Mouse (Mus musculus) gastrocnemius, adult 18-20 months (tissue): Measurements from ENCODE around the gene Stard13. TPM values are rescaled to one million over a fixed set of nuclear protein-coding genes. Genes with fewer than 3 reads are reported as not detected.

Source experiments
- DNase-seq: peaks from one replicate; pipeline ENCODE4 v3.0.0; 2021; ENCODE audit warnings: low spot score
- total RNA-seq, 2 experiments: library from RNA; stranded (reverse); gene quantifications; 2 replicates each; pipeline ENCODE4 v1.2.3; 2021

The Stard13 gene
- total RNA-seq, 2 experiments from 2014 or later, result 4.3 to 8.1 TPM

DNA sequence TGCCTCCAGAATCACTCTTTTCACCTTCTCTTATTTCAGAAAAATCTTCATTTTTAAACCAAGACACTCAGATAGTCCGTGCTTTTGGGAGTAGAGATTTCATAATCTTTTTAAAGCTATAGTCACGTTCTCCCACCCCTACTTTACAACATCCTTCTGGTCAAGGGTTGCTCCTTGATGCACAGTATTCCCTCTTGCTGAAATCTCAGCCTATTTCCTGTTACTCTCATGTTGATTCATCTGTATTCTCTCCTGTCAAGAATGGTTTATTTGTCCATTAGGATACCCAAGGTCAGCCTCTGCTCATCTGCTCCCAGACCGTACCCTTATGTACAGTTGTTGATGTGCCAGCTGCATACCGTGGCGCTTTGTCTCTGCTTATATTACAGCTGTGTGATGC is 89.7 kb downstream of the Stard13 start:
- no peak for DNase-seq

DNA sequence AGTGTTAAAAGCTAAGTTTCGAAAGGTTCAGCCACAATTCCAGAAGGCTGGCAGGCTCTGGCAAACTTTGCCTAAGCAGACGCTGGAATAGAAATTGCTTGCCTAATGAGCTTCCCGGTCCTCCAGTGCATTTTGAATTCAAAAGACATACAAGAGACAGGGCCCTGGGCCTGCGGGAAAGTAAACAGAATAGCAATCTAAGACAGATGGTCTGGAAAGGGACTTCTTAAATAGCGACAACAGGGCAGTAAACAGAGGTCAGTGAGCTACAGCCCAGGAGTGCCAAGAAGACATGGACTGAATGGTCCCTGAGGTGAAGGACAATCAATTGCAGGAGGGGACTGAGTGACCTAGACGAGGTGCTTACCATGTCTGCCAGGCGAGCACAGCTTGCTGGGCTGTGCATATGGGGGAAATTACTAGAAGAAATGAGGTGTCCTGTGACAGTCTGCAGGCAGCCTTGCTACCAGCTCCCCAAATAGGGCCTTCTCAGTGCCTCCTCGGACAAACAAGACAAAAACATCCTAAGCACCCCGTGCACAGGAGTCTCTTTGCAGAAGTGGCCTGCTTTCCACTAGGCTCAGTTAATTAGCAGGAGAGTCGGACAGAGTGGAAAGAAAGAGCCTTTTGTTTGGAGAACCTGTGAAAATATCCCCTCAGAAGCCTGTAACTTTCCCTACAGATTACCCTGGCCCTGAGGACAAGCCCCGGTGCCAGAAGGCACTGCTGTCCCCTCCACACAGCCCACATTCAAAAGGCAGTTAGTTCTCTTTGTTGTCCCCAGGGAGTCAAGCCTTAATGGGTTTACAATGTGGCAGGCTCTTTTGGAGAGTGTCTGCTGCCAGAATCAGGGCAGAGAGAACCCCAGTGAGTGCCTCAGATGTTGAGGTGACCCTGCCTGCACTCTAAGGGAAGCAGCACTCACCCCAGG is 90.7 kb downstream of the Stard13 start:
- DNase-seq, result peak; percentile 54

DNA sequence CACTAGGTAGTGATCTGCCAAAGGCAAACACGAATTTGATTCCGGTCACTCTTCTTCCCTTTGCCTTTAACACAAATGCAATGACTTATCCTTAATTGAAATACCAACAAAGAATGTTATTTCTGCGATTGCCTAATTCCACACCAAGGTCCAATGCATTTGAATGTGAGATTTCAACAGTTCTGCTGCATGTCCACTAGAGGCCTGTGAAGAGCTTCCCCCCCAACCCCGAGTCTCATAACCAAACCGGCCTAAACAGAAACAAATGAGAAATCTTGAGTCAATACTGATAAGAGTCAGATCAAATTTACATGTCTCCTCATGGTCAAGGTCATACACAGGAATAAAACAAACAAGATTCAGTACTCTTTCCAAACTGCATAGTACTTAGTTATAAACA is 91.4 kb downstream of the Stard13 start:
- peak; percentile 39 for DNase-seq

DNA sequence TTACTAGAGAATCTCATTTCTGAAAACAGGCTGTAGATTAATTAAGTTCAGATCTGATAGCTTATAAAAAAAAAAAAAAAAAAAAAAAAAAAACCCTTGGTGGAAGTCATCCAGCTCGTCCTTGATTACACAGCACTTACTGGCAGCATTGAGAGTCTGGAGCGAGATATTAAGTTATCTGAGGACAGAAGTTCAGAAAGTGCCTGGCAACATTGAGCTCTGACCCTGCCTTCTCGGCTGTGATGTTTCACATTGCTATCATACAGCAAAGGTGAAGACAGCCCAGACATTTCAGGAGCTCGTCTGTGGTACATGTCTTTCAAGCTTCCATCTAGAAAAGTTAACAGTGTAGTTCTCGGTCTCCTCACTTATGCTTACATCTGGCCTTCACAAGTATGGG is 95.7 kb downstream of the Stard13 start:
- DNase-seq, result no peak

DNA sequence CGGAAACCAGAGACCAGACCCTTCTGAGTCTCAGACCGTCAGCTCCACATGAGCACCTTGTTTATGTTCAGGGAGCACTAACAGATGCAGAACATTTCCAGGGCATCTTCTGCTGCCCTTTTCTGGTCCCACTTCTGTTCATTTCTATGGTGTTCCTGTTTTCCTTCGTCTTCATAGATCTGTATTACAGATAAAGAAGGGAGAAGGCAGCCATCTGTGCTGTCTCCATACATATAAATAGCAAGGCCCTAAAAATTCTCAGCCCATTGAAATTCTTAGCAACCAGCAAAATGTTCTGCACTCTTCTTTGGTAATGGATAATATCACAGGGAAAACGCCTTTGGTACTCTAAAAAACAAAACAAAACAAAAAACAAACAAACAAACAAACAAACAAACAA is 96.3 kb downstream of the Stard13 start:
- no peak for DNase-seq

DNA sequence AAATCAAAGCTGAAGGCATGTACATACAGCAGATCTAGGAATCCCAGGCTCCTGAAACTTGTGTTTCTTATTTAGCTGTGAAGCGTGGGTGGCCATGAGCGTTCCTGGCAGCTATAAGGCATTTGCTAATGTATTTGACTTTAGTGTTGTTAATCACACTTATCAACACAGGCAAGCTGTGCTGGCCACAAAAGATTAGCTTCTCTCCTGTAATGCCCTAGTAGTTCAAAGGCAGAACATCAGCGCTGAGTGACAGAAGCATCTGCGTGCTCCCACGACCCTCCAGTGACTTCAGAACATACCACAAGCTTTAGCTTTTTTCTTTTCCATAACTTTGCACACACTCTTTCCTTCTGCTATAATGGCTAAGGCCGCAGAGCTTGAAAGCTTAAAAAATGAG is 97.7 kb downstream of the Stard13 start:
- no peak for DNase-seq

DNA sequence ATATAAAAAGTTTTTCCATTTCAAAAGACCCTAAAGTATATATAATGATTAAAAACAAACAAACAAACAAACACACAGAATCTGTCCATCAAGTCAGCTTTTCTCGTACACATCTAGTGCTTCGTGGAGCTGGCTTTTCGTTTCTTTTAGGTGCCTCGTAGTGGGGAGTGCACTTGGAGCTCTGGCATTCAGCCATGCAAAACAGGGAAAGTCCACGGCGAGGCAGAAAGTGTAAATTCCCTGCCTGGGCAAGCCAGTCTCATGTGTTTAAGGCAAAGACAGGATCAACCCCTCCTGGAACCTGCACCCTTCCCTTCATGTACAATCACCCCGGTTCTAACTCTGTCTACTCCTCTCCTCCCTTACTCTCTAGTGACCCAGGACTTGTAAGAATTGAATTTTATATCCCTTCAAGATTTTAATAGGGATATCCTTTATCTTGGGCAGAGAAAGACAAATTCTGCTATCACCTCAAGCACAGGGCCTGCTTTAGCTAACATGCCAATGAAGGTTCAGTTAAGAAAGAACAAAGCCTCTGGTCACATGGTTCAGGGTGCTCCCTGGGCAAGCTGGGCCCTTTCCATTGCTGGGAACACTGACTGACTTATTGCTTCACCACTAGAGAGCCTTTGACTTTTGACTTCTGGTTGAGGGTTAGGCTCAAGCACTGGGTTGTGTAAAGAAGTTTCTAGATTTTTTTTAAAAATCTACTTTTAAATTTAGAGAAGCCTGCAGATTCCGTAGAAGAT is 98.4 kb downstream of the Stard13 start:
- no peak for DNase-seq

DNA sequence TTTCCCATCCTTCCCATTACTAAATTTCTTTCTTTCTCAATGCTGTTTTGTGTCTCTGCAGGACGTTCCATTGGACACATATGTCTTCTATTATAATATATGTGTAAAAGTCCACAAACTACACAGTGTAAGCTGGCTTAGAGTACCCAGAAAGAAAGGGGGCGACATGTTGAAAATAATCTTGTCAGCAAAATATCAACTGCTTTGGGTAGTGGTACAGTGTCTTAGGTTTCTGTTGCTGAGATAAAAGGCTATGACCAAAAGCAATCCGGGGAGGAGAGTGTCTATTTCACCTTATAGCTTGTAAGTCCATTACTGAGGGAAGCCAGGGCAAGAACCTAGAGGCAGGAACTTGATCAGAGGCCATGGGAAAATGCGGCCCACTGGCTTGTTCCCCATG is 99.4 kb downstream of the Stard13 start:
- DNase-seq, result no peak

DNA sequence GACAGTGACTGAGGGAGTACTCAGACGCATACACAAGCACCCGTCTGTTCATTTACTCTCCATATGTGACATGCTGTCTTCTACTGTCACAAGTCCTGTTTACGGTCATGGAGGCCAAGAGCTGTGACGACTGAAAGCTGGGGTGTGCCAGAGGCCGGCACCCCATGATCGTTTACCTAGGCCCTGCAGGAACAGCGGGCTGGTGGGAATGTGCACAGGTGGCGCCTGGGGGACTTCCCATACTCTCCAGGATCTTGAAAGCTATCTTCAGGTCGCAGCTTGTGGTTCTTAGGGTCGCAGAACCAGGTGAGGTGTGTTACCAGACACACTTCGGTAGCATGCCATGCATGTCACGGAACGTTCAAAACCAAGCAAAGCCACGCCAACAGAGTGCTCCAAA is 99.9 kb downstream of the Stard13 start:
- no peak for DNase-seq

DNA sequence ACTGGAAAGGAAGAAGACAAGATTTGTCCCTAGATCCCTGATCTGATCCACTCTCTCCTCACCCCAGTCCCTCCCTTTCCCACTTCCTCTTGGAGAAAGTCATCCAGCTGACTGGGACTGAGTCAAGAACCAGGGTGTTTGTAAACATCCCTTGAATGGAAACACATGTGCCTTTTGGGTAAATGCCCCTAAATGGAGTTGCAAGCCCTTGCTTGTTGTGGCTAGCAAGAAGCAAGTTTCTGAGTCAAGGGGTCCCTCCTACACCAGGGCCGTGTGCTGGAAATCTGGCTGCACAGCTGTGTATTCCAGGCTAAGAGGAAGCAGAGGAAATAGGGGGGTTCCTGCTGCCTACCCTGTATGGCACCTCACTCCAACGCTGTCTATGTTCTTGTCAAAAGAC is 103.9 kb downstream of the Stard13 start:
- DNase-seq, result peak; percentile 64

DNA sequence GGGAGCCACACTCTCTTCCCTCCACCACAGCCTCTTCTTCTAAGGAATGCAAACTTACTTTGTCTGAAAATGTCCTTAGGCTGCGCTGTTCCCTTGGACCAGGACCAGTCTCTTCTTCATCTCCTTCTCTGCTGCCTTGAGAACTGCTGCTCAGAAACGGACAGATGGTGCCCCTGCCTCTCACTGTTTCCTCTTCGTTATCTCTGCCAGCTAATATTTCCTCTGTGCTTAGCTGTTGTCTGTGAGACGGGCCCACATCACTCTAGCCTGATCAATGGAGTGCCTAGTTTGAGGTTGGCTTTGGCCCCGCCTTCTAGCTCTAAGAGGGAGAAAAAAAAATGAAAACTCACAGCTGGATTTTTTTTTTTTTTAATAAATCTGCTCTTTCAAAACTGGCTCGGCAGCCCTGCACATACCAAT is 106.3 kb downstream of the Stard13 start:
- DNase-seq, result no peak

DNA sequence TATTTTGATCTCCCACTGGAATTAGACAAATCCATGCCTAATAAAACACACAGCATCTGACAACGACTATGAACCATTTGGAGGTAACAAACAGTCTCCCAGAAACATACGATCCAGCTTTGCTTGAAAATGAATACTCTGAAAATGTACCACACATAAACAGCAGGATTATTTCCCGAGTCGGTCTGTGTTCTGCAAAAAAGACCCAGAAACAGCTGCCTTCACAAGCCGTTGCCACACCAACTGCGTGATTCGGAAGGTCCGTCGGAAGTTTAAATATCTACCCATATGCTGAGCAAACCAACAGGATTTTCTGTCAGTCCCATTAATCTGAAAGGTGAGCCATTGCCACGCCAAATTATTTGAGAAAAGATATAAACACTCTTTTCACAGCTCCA is 107.0 kb downstream of the Stard13 start:
- DNase-seq, result no peak

DNA sequence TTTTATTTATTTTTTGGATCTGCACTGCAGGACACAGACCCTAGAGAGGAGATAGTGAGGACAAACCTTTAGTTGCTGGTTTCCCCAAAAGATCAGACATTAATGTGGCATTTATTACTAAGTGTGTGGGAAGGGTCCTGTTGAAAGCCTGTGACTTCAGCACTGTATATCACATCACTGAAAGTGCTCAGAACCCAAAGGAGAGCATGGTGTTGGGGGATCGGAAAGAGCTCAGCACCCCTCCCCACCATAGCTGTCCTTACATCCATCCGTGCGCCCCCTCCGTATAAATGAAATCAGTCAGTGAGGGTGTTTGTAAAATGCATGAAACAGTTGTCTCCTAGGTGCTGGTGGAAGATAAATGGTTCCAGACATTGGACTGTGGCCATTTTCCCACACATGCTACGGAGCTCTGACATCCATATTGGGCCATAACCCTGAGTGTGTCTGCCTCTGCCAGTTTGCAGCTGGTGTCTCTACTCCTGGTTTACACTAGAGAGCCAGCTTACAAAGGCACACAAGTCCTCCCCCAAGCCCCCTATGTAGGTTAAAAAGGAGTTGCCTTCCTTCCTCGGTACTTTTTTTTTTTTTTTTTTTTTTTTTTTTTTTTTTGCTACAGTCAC is 107.5 kb downstream of the Stard13 start:
- no peak for DNase-seq

DNA sequence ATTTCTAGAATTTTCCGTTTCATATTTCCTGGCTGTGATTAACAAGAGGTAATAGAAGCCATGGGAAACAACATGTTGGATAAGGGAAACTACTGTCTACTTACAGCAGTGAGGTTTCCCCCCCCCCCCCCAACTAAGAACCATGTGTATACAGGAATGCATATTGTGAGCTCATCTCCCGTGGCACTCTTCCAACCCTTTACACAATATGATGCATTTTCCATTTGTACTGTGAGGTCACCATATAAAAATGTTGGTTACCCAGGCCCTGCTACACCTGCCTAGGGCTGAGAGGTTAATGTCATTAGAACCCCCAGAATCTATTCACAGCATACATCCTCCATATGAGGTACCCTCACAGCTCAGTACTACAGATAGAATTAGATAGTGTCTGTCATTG is 115.8 kb downstream of the Stard13 start:
- DNase-seq, result no peak

DNA sequence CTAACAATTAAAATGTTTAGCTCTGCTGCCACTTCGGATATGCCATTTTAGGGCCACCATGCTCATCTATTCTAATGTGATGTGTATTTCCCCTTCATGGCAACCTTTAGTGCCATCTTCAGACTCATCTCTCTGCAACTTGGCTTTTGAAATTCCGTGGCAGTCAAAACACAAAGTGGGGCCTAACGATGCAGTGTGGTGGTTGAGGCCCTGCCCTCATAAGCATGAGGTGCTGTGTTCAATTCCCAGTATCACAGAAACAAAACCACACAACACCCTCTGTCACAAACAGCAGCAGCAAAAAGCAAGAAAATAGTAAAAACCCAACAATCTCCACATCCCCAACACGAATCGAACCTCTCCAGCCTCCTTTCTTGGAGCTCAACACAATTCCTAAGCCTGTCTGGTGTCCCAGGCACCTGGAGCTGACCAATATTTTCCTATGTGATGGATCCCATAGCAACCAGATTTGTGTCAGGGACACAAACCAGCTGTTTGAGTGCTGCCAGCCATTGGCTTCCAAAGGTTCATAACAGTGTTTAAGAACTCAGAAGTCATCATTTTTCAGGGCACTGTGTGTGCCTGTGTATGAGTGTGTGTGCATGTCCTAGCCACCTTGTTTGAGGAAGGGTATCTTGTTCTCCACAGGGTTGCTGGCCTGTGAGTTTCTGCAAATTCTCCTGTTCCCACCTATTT is 117.3 kb downstream of the Stard13 start:
- DNase-seq, result no peak

DNA sequence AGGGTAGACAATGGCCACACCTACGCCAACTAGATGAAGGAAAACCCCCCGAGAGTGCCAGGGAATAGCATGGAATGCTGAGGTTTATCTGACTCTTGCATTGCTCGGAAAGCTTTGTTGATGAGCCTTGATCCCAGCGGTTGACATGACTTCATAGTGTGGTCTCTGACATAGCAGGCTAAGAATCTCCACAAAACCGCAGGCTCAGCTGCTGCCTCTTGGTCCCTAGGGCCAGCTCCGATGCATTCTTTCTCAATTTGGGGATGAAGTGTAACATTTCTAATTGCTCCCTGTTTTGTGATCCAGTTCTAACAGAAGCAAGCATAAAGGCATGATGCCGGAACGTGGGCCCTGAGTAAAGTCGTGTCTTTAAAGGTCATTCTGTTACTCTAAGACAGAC is 120.9 kb downstream of the Stard13 start:
- DNase-seq, result no peak

DNA sequence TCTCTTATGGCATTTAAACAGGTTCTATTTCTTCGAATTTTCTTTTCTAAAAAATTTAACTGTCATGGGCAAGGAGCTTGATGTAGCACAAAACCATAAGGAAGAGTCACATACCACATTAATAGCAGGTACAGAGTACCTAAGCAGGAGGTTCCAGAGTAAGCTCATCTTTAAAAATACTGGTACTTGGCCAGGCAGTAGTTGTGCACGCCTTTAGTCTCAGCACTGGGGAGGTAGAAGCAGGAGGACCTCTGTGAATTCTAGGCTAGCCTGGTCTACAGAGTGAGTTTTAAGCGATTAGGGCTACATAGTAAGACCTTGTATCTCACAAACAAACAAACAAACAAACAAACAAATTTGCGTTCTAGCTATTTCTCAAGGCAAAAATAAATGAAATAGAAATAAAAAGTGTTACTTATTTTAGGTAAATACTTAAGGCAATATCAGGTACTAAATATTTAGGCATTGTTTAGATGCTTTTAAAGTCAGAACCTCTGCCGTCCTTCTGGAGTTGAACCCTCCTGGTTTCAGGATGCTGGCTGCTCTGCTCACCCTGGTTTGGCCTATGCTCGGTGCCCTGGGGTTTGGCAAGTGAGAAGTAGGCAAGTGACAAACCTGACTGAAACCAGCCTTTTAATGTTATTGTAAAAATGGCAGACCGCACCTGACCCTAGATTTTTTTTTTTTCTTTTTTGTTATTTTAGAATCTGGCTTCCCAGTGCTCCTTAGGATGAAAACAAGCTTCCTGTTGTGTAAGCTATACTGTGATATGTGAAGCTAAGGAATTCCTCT is 122.4 kb downstream of the Stard13 start:
- DNase-seq, result no peak

DNA sequence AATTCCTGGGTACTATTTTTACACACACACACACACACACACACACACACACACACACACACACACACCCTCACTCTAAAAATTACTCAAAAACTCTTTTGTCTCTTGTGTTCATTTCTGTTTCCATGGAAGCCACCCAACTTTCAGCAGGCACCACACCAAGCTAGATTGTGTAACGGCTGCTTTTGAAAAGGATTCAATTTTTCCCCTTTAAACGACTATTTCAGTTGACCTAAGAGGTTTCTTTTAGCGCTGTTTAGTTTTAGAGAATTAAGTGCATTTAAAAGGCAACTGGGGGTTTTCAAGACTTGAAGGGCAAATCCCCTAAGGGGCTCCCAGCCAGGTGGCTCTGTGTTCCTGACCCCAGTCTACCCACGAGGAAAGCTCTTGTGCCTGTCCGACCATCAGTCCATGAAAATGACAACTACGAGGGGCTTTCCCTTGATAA is 123.2 kb downstream of the Stard13 start:
- peak; percentile 71 for DNase-seq

DNA sequence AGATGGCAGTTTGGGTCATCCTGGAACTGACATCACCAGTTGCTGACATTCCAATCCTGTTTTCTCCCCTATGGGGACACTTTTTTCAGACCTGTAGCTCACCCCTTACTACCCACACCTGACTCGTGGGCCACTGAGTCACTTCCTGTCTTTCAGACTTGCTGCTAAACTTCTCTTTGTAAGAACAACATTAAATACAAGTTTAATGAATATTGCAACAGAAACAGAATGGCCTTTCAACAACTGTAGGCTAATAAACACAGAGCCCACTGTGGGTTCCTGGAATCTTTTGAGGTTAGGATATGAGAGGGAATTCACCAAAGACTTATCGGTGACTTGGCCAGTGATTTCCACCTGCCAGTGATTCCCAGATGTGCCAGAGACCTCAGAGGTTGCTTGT is 123.8 kb downstream of the Stard13 start:
- DNase-seq, result no peak

DNA sequence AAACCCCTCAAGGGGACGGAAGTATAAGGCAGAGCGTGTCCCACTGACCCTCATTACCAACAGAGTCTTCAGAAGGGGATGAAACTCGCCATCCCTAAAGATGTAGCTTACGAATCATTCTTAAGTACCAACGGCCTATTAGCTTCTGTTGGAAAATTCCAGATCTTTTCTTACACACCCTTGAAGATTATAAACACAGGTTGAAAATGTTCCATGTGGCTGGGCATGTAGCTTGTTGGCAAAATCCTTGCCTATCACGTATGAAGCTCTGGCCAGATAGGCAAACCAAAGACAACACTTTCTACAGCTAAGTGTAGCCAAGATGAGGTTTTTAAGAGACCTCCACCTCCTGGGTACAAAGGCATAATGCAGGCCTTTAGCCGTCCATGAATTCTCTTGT is 124.7 kb downstream of the Stard13 start:
- no peak for DNase-seq
